In genomic region chr13:69696333-69696991, GRCm38 (mm10) we compare ENCODE assay signal across 9 mouse cellular contexts. TPM values are rescaled to one million over a fixed set of nuclear protein-coding genes. Genes with fewer than 3 reads are reported as not detected.
DNase-seq lines count a peak whose midpoint lies in the region; TF ChIP-seq lines count a peak whose summit lies in the region.
"Had no signal": no experiment of that assay in that cellular context is flagged by ENCODE, and none has a peak within 500 bp of the region (broad histone marks: within the 10 kb centered on the region; RNA-seq: fewer than 3 reads in every experiment).

No protein-coding gene starts in this region.

- H3K36me3 ChIP-seq in E14TG2a.4 (ENCODE audit: insufficient read depth, low read length): no peaks in the 10 kb centered on the region
- H3K36me3 ChIP-seq: stomach, embryonic 15.5 days had no signal

- no peak overlapping the region for H3K27ac ChIP-seq in cortical plate, adult 2 months (ENCODE audit: insufficient read depth, low read length)
- H3K27ac ChIP-seq: stomach, embryonic 15.5 days had no signal

- peak; percentile 96 for TF ChIP-seq CTCF in E14TG2a.4 (conservative IDR thresholded peaks at IDR 0.05; ENCODE audit: low read length)
- TF ChIP-seq CTCF in cortical plate, adult 2 months (IDR thresholded peaks at IDR 0.05; ENCODE audit: extremely low read depth, insufficient read depth, low read length): peak; percentile 65

- peak; percentile 76 for DNase-seq in adrenal gland, adult 2 months
- peak; percentile 37 to 69 for DNase-seq in gastrocnemius, postnatal 4 days (ENCODE audit: low spot score in 2 of 2)
- peak; percentile 89 for DNase-seq in layer of hippocampus, adult 11-12 months (ENCODE audit: low spot score)
- DNase-seq in lung, adult 18-20 months: peak; percentile 8 to 21
- DNase-seq in ovary, postnatal 36 days (ENCODE audit: low spot score): peak; percentile 64
- no peak for DNase-seq in adipocyte (ENCODE audit: low spot score)

- peaks cover 28% of the 10 kb centered on the region for H3K27me3 ChIP-seq in E14TG2a.4 (ENCODE audit: insufficient read depth, low read length)
- H3K27me3 ChIP-seq: stomach, embryonic 15.5 days had no signal

- no peaks in the 10 kb centered on the region for H3K9me3 ChIP-seq in E14TG2a.4 (ENCODE audit: low read length)
- H3K9me3 ChIP-seq: stomach, embryonic 15.5 days had no signal

- TF ChIP-seq POLR2A in cortical plate, adult 2 months (IDR thresholded peaks at IDR 0.05; ENCODE audit: extremely low read depth, insufficient read depth, low read length): no peak

- H3K4me3 ChIP-seq in E14TG2a.4 (replicated peaks; ENCODE audit: low read length): no peak overlapping the region
- 0 out of 2 replicates have a peak overlapping the region, but pooled peaks have one; percentile 2 for H3K4me3 ChIP-seq in cortical plate, adult 2 months (ENCODE audit: insufficient read depth, low read length)
- H3K4me3 ChIP-seq: stomach, embryonic 15.5 days had no signal

- H3K4me1 ChIP-seq in E14TG2a.4 (replicated peaks; ENCODE audit: low read depth, low read length): no peaks in the 10 kb centered on the region
- no peaks in the 10 kb centered on the region for H3K4me1 ChIP-seq in cortical plate, adult 2 months (ENCODE audit: control insufficient read depth, insufficient read depth, low read length)
- H3K4me1 ChIP-seq: stomach, embryonic 15.5 days had no signal

RNA-seq across cellular contexts. Expression of gene Ube2ql1, which starts 43.2 kb away (rescaled TPM):
- 1 to 10 TPM; 1.1 to 3.1 TPM for total RNA-seq in adrenal gland, adult 2 months (2021)
- 2.0 and 2.8 TPM in 2 replicates for polyA plus RNA-seq in adrenal gland, adult 2 months (2012; rRNA removed)
- 151 TPM in 2 replicates for polyA plus RNA-seq in cortical plate, adult 2 months (2012; rRNA removed)
- under 1 TPM; 0.29 to 0.31 TPM for total RNA-seq in gastrocnemius, postnatal 4 days (2021)
